Mouse (Mus musculus): ENCODE results near the gene Suv39h2. TPM values are rescaled to one million over a fixed set of nuclear protein-coding genes. Genes with fewer than 3 reads are reported as not detected.

The Suv39h2 gene
- polyA plus RNA-seq, 1 experiment from 2014 or later = 13.3 TPM

DNA sequence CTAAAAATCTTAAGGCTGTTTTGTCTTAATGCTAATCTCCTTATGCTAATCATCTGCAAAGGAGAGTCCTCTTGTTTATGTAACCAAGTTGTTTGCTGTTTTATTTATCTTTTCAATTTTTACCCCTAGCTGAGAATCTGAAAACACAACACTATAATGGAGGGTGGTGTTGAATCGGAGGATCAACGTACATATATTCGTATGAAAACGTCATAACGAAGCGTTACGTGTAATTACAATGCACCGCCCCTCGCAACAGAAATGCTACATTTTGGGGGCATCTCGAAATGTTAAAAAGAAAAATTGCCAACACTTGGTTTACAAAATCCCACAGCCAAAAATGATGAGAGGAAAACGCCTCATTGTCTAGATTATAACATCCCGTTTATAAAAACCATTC lies 940 bp downstream of the Suv39h2 start:
- H3K4me2 ChIP-seq = peak overlapping the region; percentile 91
- peaks cover 21% of the 10 kb centered on the region for H3K4me1 ChIP-seq
- ATAC-seq = 0 out of 2 replicates have a peak, but pooled peaks have one; percentile 21
- peaks cover 28% of the 10 kb centered on the region for H3K36me3 ChIP-seq
- peak overlapping the region; percentile 96 for H3K27ac ChIP-seq
- H3K27me3 ChIP-seq (replicated peaks) = no peaks in the 10 kb centered on the region
- WGBS (ENCODE audit: insufficient replicate concordance) = 1% methylated on average over 12 of the region's 12 CpGs
- peak overlapping the region; percentile 99 for H3K4me3 ChIP-seq
- H3K9me3 ChIP-seq (replicated peaks) = no peaks in the 10 kb centered on the region
- peak overlapping the region; percentile 98 for H3K9ac ChIP-seq

DNA sequence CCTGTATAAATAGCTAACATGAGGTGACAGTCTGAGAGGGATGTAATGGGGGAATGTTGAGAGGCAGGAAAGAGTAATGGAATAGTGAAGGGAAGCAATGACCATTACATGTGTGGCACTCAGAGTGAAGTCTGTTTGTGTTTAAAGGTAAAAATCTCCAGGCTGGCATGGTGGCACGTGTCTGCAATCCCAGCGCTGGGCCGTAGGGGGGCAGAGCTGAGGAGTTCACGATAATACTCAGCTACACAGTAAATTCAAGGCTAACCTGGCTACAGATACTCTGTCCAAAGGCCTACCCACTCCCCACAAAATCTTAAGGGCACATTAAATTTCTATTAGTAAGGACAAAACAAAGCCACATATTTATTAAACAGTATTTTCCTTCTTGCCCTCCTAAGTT lies 18.2 kb downstream of the Suv39h2 start:
- H3K4me3 ChIP-seq = no peak overlapping the region
- no peak for ATAC-seq
- H3K4me2 ChIP-seq = no peak overlapping the region
- 70% methylated on average over 4 of the region's 4 CpGs for WGBS (ENCODE audit: insufficient replicate concordance)
- peaks cover 82% of the 10 kb centered on the region for H3K36me3 ChIP-seq
- no peak overlapping the region for H3K27ac ChIP-seq
- H3K9me3 ChIP-seq (replicated peaks) = no peaks in the 10 kb centered on the region
- H3K9ac ChIP-seq = no peak overlapping the region
- no peaks in the 10 kb centered on the region for H3K27me3 ChIP-seq (replicated peaks)
- H3K4me1 ChIP-seq = no peaks in the 10 kb centered on the region

DNA sequence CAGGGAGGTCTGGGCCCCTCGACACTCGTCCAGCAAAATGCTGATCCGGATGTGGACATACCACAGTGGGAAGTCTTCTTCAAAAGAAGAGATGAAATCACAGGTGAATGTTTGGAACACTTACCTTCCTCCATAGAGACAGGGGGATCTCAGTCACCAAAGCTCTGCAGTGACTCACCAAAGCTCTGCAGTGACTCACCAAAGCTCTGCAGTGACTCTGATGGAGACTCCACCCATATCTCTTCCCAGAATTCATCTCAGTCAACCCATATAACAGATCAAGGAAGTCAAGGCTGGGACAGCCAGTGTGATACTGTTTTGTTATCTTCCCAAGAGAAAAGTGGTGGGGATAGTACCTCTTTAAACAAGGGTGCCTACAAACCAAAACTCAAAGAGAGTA lies 21.7 kb downstream of the Suv39h2 start:
- Histone ChIP-seq H3K4me1 (no peaks in the 10 kb centered on the region), H3K4me2 (no peak overlapping the region), H3K27me3 (replicated peaks) (no peaks in the 10 kb centered on the region), H3K4me3 (no peak overlapping the region), H3K36me3 (peaks cover 82% of the 10 kb centered on the region), H3K9ac (no peak overlapping the region), H3K9me3 (replicated peaks) (no peaks in the 10 kb centered on the region), H3K27ac (no peak overlapping the region)
- ATAC-seq = no peak
- 80% methylated on average over 3 of the region's 3 CpGs for WGBS (ENCODE audit: insufficient replicate concordance)

DNA sequence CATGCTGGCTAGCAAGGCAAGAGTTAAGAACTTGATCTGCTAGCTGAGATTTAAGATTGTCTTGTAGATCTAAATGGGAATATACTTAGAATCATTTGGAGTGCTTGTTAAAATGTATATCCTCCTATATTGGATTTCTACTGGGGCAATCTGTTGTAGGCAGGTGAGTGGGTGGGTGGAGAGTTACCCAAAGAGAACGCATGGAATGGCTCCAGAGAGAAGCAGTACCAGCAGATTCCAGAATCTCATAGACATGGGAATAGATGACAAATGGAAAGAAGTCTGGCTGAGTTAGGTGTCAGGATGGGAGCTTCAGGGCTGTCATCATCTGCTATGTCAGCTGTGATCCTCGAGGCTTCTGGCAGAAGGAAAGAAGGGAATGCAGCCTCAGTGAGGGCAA lies 25.4 kb downstream of the Suv39h2 start:
- Histone ChIP-seq H3K4me2 (no peak overlapping the region), H3K4me1 (no peaks in the 10 kb centered on the region), H3K4me3 (no peak overlapping the region), H3K9me3 (replicated peaks) (no peaks in the 10 kb centered on the region), H3K9ac (no peak overlapping the region), H3K27me3 (replicated peaks) (no peaks in the 10 kb centered on the region), H3K27ac (no peak overlapping the region), H3K36me3 (peaks cover 85% of the 10 kb centered on the region)
- ATAC-seq = no peak
- 64% methylated on average over 2 of the region's 2 CpGs for WGBS (ENCODE audit: insufficient replicate concordance)

DNA sequence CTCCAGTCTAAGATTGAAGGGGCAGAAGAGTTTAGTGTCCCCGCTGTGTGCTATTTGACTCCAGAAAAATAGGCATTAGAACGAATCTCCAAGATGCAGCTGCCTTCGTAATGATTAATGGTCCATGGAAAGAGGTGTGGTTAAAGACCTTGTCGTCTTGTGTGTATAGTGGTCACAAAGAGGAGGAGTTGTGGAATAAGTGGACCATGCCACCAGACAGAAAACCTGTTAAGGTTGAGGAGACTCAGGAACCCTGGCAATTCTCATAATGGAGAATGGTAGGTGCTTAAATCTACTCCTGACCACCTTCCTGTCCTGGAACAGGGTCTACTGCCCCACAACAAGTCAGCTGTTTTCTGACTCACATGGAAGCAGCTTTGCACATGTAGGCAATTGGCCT lies 28.8 kb downstream of the Suv39h2 start:
- H3K27me3 ChIP-seq (replicated peaks) = no peaks in the 10 kb centered on the region
- no peaks in the 10 kb centered on the region for H3K4me1 ChIP-seq
- H3K4me3 ChIP-seq = no peak overlapping the region
- no peak overlapping the region for H3K4me2 ChIP-seq
- no peak overlapping the region for H3K27ac ChIP-seq
- WGBS (ENCODE audit: insufficient replicate concordance) = 82% methylated on average over 4 of the region's 4 CpGs
- no peaks in the 10 kb centered on the region for H3K9me3 ChIP-seq (replicated peaks)
- ATAC-seq = no peak
- H3K36me3 ChIP-seq = peaks cover 84% of the 10 kb centered on the region
- H3K9ac ChIP-seq = no peak overlapping the region

DNA sequence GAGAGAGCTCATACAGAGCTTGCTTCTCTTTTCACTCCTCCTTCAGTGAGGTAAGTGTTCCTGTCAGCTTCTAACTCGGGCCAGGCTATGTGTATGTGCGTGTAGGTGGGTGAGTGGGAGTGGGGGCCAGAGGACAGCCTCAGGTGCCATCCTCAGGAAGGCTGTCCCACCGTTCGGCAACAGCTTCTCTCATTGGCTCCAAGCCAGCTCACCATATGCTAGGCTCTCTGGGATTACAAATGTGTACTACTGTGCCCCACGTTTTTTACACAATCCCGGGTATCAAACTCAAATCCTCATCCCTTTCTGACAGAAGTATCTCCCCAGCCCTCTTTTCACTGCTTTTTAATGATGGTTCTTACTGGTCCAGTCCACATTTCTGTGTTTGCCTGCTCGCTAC lies 30.6 kb downstream of the Suv39h2 start:
- ATAC-seq = no peak
- no peak overlapping the region for H3K4me3 ChIP-seq
- no peak overlapping the region for H3K27ac ChIP-seq
- H3K4me1 ChIP-seq = no peaks in the 10 kb centered on the region
- no peaks in the 10 kb centered on the region for H3K27me3 ChIP-seq (replicated peaks)
- no peak overlapping the region for H3K4me2 ChIP-seq
- peaks cover 79% of the 10 kb centered on the region for H3K36me3 ChIP-seq
- no peaks in the 10 kb centered on the region for H3K9me3 ChIP-seq (replicated peaks)
- WGBS (ENCODE audit: insufficient replicate concordance) = 79% methylated on average over 7 of the region's 7 CpGs
- H3K9ac ChIP-seq = no peak overlapping the region

DNA sequence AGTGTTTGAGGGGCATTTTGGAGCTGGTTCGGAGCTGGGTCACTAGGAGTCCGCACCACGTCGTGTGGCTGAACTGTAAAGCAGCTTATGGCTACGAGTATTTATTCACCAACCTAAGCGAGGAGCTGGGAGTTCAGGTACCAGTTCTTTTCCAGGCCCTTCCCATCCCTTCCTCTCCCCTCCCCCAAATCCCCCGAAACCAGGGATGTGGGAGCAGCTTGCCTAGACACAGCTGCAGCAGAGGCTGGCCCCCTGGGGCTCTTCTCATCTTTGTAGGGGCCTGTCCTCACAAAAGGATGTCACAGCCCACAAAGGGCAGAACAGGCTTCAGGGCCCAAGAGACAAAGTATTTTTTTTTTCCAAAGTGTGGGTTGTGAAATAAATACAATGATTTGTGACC lies 36.9 kb downstream of the Suv39h2 start:
- ATAC-seq = no peak
- H3K27ac ChIP-seq = no peak overlapping the region

DNA sequence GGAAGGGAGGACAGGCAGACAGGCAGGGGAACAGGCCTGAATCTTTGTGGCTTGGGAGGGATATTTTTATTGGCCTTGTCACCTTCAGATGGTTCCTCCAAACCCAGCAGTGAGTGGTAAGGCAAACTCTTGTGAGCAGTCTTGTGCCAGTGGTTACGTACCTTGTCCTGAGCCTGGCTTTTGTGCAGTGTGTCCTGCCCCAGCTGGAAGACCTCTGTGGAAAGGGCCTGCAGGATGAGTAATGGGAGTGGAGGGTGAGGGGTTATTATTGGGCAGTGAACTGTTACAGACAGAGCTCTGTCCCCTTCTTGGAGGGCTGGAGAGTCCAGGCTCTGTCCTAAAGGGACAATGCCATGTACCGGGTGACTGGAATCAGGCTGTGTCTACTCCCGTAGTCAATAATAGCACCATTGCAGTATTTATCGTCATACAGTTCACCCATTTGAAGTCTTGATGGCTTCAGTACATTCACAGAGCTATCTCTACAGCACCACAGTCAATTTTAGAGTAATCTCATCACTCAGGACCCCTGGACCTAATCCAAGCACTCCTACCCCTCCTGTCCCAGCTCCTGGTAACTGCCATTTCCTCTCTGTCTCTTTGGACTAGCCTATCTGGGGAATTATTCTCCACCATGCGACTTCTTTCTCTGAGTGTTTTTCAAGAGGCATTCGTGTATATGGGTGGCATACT lies 39.3 kb downstream of the Suv39h2 start:
- no peak for ATAC-seq
- H3K27me3 ChIP-seq (replicated peaks) = no peaks in the 10 kb centered on the region
- no peaks in the 10 kb centered on the region for H3K9me3 ChIP-seq (replicated peaks)

More for the DNA sequence above, 36.9 kb downstream of the Suv39h2 start:
- WGBS (ENCODE audit: insufficient replicate concordance) = 82% methylated on average over 7 of the region's 7 CpGs
- H3K36me3 ChIP-seq = peaks cover 46% of the 10 kb centered on the region
- H3K4me3 ChIP-seq = no peak overlapping the region
- no peaks in the 10 kb centered on the region for H3K4me1 ChIP-seq
- H3K27me3 ChIP-seq (replicated peaks) = no peaks in the 10 kb centered on the region
- H3K9ac ChIP-seq = no peak overlapping the region
- H3K4me2 ChIP-seq = no peak overlapping the region
- no peaks in the 10 kb centered on the region for H3K9me3 ChIP-seq (replicated peaks)

DNA sequence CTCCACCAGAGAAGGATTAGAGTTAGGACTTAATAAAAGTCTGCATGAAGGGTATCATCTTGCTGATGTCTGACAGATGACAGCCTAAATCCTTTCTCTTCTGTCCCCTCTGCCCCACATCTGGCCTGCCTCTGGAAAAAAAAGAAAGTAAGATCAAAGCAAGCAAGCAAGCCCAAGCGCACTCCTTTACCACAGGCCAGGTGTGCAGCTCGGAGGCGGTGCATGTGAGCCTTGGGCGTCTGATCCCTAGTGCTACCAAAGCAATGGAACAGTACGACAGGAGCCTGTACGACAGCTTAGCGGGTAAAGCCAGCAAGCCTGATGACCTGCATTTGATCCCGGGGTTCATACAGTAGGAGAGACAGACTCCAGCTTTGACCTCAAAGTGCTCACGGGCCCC lies 43.9 kb downstream of the Suv39h2 start:
- H3K9me3 ChIP-seq (replicated peaks) = no peaks in the 10 kb centered on the region
- 83% methylated on average over 9 of the region's 9 CpGs for WGBS (ENCODE audit: insufficient replicate concordance)
- peaks cover 44% of the 10 kb centered on the region for H3K36me3 ChIP-seq
- H3K4me2 ChIP-seq = no peak overlapping the region
- no peak for ATAC-seq
- H3K4me3 ChIP-seq = no peak overlapping the region
- no peaks in the 10 kb centered on the region for H3K4me1 ChIP-seq
- no peaks in the 10 kb centered on the region for H3K27me3 ChIP-seq (replicated peaks)
- no peak overlapping the region for H3K27ac ChIP-seq
- no peak overlapping the region for H3K9ac ChIP-seq

More for the DNA sequence above, 39.3 kb downstream of the Suv39h2 start:
- Histone ChIP-seq H3K4me1 (no peaks in the 10 kb centered on the region), H3K4me3 (no peak overlapping the region), H3K36me3 (peaks cover 40% of the 10 kb centered on the region), H3K9ac (no peak overlapping the region), H3K4me2 (no peak overlapping the region), H3K27ac (no peak overlapping the region)
- WGBS (ENCODE audit: insufficient replicate concordance) = 79% methylated on average over 6 of the region's 6 CpGs

DNA sequence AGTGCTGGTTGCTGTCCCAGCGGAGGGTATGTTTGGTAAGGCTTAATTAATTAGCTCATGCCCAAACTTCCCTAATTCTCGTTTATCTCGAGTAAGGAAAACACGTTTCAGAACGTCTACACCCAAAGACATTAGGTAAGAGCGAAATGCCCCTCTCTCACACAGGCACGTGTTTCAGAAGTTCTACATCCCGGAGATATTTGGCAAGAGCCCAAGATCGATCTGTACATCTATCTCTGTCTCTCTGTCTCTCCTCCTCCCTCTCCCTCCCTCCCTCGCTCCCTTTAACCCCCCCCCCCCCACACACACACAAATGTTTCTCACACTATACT lies 50.3 kb downstream of the Suv39h2 start:
- H3K36me3 ChIP-seq = peaks cover 19% of the 10 kb centered on the region
- peak overlapping the region; percentile 86 for H3K4me3 ChIP-seq
- H3K9me3 ChIP-seq (replicated peaks) = no peaks in the 10 kb centered on the region
- peak overlapping the region; percentile 79 for H3K4me2 ChIP-seq
- H3K9ac ChIP-seq = peak overlapping the region; percentile 85
- ATAC-seq = no peak
- H3K27me3 ChIP-seq (replicated peaks) = no peaks in the 10 kb centered on the region
- H3K27ac ChIP-seq = no peak overlapping the region
- peaks cover 18% of the 10 kb centered on the region for H3K4me1 ChIP-seq
- 3% methylated on average over 9 of the region's 10 CpGs for WGBS (ENCODE audit: insufficient replicate concordance)

DNA sequence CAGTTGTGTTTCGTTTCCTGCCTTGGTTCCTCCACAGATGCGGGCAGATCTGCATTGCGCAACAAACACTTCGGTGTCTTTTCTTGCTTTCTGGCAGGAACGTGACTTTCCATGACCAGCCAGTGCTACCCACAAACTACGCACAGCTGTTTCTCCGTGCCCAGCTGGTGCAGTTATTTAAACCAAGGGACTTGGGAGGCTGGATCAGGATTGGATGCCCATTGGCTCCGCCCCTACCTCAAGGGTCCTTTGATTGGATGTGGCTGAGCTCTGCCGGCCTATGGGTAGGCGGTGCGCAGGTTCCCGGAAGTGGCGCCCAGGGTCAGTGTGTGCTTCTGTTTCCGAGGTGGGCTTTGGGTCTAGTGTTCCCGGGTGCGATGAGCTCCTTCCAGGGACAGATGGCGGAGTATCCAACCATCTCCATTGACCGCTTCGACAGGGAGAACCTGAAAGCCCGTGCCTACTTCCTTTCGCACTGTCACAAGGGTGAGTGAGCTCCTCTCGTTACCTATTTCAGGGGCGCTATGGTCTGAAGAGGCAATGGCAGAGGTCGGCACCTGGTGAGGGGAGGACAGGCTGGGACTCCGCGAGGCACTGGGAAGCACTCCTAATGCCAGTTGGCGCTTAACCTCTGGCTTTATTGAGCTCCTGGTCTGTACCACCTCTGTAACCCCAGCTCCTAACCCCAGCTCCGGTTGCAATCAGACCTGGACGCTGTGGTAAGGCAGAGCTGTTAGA lies 50.8 kb downstream of the Suv39h2 start, which contains the start of gene Dclre1c:
Gene Dclre1c (plus strand): TSS at position 291 of the 738 bp plus-strand sequence.
- peaks cover 21% of the 10 kb centered on the region for H3K4me1 ChIP-seq
- peaks cover 15% of the 10 kb centered on the region for H3K36me3 ChIP-seq
- peak within 1 kb of the TSS; percentile 86 for H3K4me3 ChIP-seq
- 2% methylated on average over 29 of the region's 29 CpGs for WGBS (ENCODE audit: insufficient replicate concordance)
- H3K27ac ChIP-seq = peak within 1 kb of the TSS; percentile 69
- peak within 1 kb of the TSS; percentile 85 for H3K9ac ChIP-seq
- H3K4me2 ChIP-seq = peak within 1 kb of the TSS; percentile 79
- no peaks in the 10 kb centered on the region for H3K27me3 ChIP-seq (replicated peaks)
- no peaks in the 10 kb centered on the region for H3K9me3 ChIP-seq (replicated peaks)
- ATAC-seq = peak; percentile 99

DNA sequence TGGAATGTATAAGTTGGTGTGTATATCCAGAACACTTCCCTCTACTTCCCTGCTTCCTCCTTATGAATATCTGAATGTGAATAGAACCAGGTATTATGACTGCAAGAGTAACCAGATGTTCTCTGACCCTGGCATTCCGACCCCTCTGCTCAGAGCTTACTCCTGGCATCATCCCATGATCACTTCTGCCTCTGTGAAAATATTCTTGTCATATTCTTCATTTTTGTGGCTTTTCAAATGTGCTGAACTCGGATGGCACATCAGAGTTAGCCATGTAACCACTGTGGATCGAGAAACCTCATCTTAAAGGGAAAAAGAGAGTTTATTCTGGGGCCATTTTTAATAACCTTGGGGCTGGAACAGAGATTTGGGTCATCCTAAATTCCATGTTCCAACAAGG lies 52.3 kb downstream of the Suv39h2 start, which contains the start of gene Meig1:
Gene Meig1 (minus strand): TSS at position 101 of the 400 bp plus-strand sequence.
- H3K4me1 ChIP-seq = peaks cover 29% of the 10 kb centered on the region
- H3K9me3 ChIP-seq (replicated peaks) = no peaks in the 10 kb centered on the region
- WGBS (ENCODE audit: insufficient replicate concordance) = 56% methylated on average over 3 of the region's 3 CpGs
- peaks cover 12% of the 10 kb centered on the region for H3K27me3 ChIP-seq (replicated peaks)
- H3K4me3 ChIP-seq = peak within 1 kb of the TSS; percentile 86
- peaks cover 9% of the 10 kb centered on the region; the same call in 1 of the 2 replicates for H3K36me3 ChIP-seq
- ATAC-seq = no peak
- peak within 1 kb of the TSS; percentile 50 for H3K9ac ChIP-seq
- H3K27ac ChIP-seq = no peak within 1 kb of the TSS
- H3K4me2 ChIP-seq = peak within 1 kb of the TSS; percentile 79
